Mouse (Mus musculus): ENCODE measurements around the gene Zfp719. TPM values are rescaled to one million over a fixed set of nuclear protein-coding genes. Genes with fewer than 3 reads are reported as not detected.

Gene Zfp719
- polyA plus RNA-seq, 1 experiment from 2014 or later = 2.2 TPM

- H3K4me2 ChIP-seq (ENCODE audit: low read depth, low read length) = no peak overlapping the region
- no peak overlapping the region for H3K9ac ChIP-seq (ENCODE audit: low read depth, low read length)
- H3K27me3 ChIP-seq (ENCODE audit: control insufficient read depth, insufficient read depth, low read depth, low read length) = no peaks in the 10 kb centered on the region
- no peaks in the 10 kb centered on the region for H3K4me1 ChIP-seq (ENCODE audit: control insufficient read depth, low read depth, low read length)
- 25% methylated on average over 4 of the region's 4 CpGs for whole genome bisulfite sequencing (ENCODE audit: insufficient replicate concordance)
- no peak overlapping the region for H3K4me3 ChIP-seq (ENCODE audit: low read depth, low read length)
- no peak for ATAC-seq (ENCODE audit: low read depth)
- no peak overlapping the region for H3K27ac ChIP-seq (ENCODE audit: low read length)
- H3K36me3 ChIP-seq (ENCODE audit: control insufficient read depth, insufficient read depth) = no peaks in the 10 kb centered on the region
- no peaks in the 10 kb centered on the region for H3K9me3 ChIP-seq (replicated peaks; ENCODE audit: control insufficient read depth, low read length)
These were observed 26.3 kb upstream of the Zfp719 start for GRCm38 (mm10) chr7:43553153-43553552.

- ATAC-seq (ENCODE audit: low read depth) = 0 out of 2 replicates have a peak, but pooled peaks have one; percentile 11
- Histone ChIP-seq H3K36me3 (ENCODE audit: control insufficient read depth, insufficient read depth) (no peaks in the 10 kb centered on the region), H3K27me3 (ENCODE audit: control insufficient read depth, insufficient read depth, low read depth, low read length) (no peaks in the 10 kb centered on the region), H3K4me3 (ENCODE audit: low read depth, low read length) (no peak overlapping the region), H3K9me3 (replicated peaks; ENCODE audit: control insufficient read depth, low read length) (no peaks in the 10 kb centered on the region), H3K9ac (ENCODE audit: low read depth, low read length) (no peak overlapping the region), H3K27ac (ENCODE audit: low read length) (no peak overlapping the region), H3K4me2 (ENCODE audit: low read depth, low read length) (no peak overlapping the region), H3K4me1 (ENCODE audit: control insufficient read depth, low read depth, low read length) (no peaks in the 10 kb centered on the region)
- WGBS (ENCODE audit: insufficient replicate concordance) = 13% methylated on average over 3 of the region's 3 CpGs
These were observed 24.9 kb upstream of the Zfp719 start for GRCm38 (mm10) chr7:43554550-43554949.

GRCm38 (mm10) chr7:43555351-43555750, 24.1 kb upstream of the Zfp719 start:
- no peaks in the 10 kb centered on the region for H3K27me3 ChIP-seq (ENCODE audit: control insufficient read depth, insufficient read depth, low read depth, low read length)
- H3K9ac ChIP-seq (ENCODE audit: low read depth, low read length) = no peak overlapping the region
- WGBS (ENCODE audit: insufficient replicate concordance) = 64% methylated on average over 5 of the region's 5 CpGs
- no peak overlapping the region for H3K4me2 ChIP-seq (ENCODE audit: low read depth, low read length)
- H3K9me3 ChIP-seq (replicated peaks; ENCODE audit: control insufficient read depth, low read length) = no peaks in the 10 kb centered on the region
- H3K27ac ChIP-seq (ENCODE audit: low read length) = no peak overlapping the region
- no peaks in the 10 kb centered on the region for H3K4me1 ChIP-seq (ENCODE audit: control insufficient read depth, low read depth, low read length)
- H3K36me3 ChIP-seq (ENCODE audit: control insufficient read depth, insufficient read depth) = no peaks in the 10 kb centered on the region
- no peak overlapping the region for H3K4me3 ChIP-seq (ENCODE audit: low read depth, low read length)
- ATAC-seq (ENCODE audit: low read depth) = no peak

- no peak overlapping the region for H3K4me2 ChIP-seq (ENCODE audit: low read depth, low read length)
- no peak for ATAC-seq (ENCODE audit: low read depth)
- no peak overlapping the region for H3K9ac ChIP-seq (ENCODE audit: low read depth, low read length)
- H3K36me3 ChIP-seq (ENCODE audit: control insufficient read depth, insufficient read depth) = no peaks in the 10 kb centered on the region
- H3K9me3 ChIP-seq (replicated peaks; ENCODE audit: control insufficient read depth, low read length) = no peaks in the 10 kb centered on the region
- WGBS (ENCODE audit: insufficient replicate concordance) = 58% methylated on average over 1 of the region's 1 CpGs
- H3K27ac ChIP-seq (ENCODE audit: low read length) = no peak overlapping the region
- no peaks in the 10 kb centered on the region for H3K27me3 ChIP-seq (ENCODE audit: control insufficient read depth, insufficient read depth, low read depth, low read length)
- H3K4me1 ChIP-seq (ENCODE audit: control insufficient read depth, low read depth, low read length) = no peaks in the 10 kb centered on the region
- no peak overlapping the region for H3K4me3 ChIP-seq (ENCODE audit: low read depth, low read length)
These were observed 22.5 kb upstream of the Zfp719 start for GRCm38 (mm10) chr7:43556901-43557300.

GRCm38 (mm10) chr7:43562006-43562633, 17.3 kb upstream of the Zfp719 start, which contains the start of gene Zfp658:
TSS of gene Zfp658 (plus strand) at chr7:43562256.
- ATAC-seq (ENCODE audit: low read depth) = peak; percentile 62
- Histone ChIP-seq H3K4me3 (ENCODE audit: low read depth, low read length) (peak within 1 kb of the TSS; percentile 65), H3K4me1 (ENCODE audit: control insufficient read depth, low read depth, low read length) (peaks cover 3% of the 10 kb centered on the region; the same call in 1 of the 2 replicates), H3K4me2 (ENCODE audit: low read depth, low read length) (peak within 1 kb of the TSS; percentile 74), H3K36me3 (ENCODE audit: control insufficient read depth, insufficient read depth) (no peaks in the 10 kb centered on the region), H3K27me3 (ENCODE audit: control insufficient read depth, insufficient read depth, low read depth, low read length) (no peaks in the 10 kb centered on the region), H3K27ac (ENCODE audit: low read length) (0 out of 2 replicates have a peak within 1 kb of the TSS, but pooled peaks have one; percentile 33), H3K9ac (ENCODE audit: low read depth, low read length) (peak within 1 kb of the TSS; percentile 40), H3K9me3 (replicated peaks; ENCODE audit: control insufficient read depth, low read length) (no peaks in the 10 kb centered on the region)
- WGBS (ENCODE audit: insufficient replicate concordance) = 0% methylated on average over 27 of the region's 27 CpGs

GRCm38 (mm10) chr7:43562651-43563070, 16.7 kb upstream of the Zfp719 start:
- Histone ChIP-seq H3K27me3 (ENCODE audit: control insufficient read depth, insufficient read depth, low read depth, low read length) (no peaks in the 10 kb centered on the region), H3K9me3 (replicated peaks; ENCODE audit: control insufficient read depth, low read length) (no peaks in the 10 kb centered on the region), H3K27ac (ENCODE audit: low read length) (0 out of 2 replicates have a peak overlapping the region, but pooled peaks have one; percentile 33), H3K36me3 (ENCODE audit: control insufficient read depth, insufficient read depth) (no peaks in the 10 kb centered on the region), H3K9ac (ENCODE audit: low read depth, low read length) (peak overlapping the region; percentile 40), H3K4me2 (ENCODE audit: low read depth, low read length) (peak overlapping the region; percentile 74), H3K4me3 (ENCODE audit: low read depth, low read length) (peak overlapping the region; percentile 65), H3K4me1 (ENCODE audit: control insufficient read depth, low read depth, low read length) (peaks cover 3% of the 10 kb centered on the region; the same call in 1 of the 2 replicates)
- no peak for ATAC-seq (ENCODE audit: low read depth)
- 1% methylated on average over 10 of the region's 10 CpGs for WGBS (ENCODE audit: insufficient replicate concordance)

- Histone ChIP-seq H3K27ac (ENCODE audit: low read length) (no peak overlapping the region), H3K9me3 (replicated peaks; ENCODE audit: control insufficient read depth, low read length) (no peaks in the 10 kb centered on the region), H3K27me3 (ENCODE audit: control insufficient read depth, insufficient read depth, low read depth, low read length) (no peaks in the 10 kb centered on the region), H3K4me1 (ENCODE audit: control insufficient read depth, low read depth, low read length) (peaks cover 3% of the 10 kb centered on the region; the same call in 1 of the 2 replicates), H3K9ac (ENCODE audit: low read depth, low read length) (no peak overlapping the region), H3K4me2 (ENCODE audit: low read depth, low read length) (peak overlapping the region; percentile 74), H3K36me3 (ENCODE audit: control insufficient read depth, insufficient read depth) (no peaks in the 10 kb centered on the region), H3K4me3 (ENCODE audit: low read depth, low read length) (no peak overlapping the region)
- no peak for ATAC-seq (ENCODE audit: low read depth)
- WGBS (ENCODE audit: insufficient replicate concordance) = 38% methylated on average over 6 of the region's 6 CpGs
These were observed 16.1 kb upstream of the Zfp719 start for GRCm38 (mm10) chr7:43563300-43563699.

GRCm38 (mm10) chr7:43571216-43571615, 8.2 kb upstream of the Zfp719 start:
- 53% methylated on average over 2 of the region's 2 CpGs for WGBS (ENCODE audit: insufficient replicate concordance)
- no peak for ATAC-seq (ENCODE audit: low read depth)

GRCm38 (mm10) chr7:43580526-43580925, 1.1 kb downstream of the Zfp719 start:
- peaks cover 6% of the 10 kb centered on the region for H3K36me3 ChIP-seq (ENCODE audit: control insufficient read depth, insufficient read depth)
- H3K9ac ChIP-seq (ENCODE audit: low read depth, low read length) = peak overlapping the region; percentile 71; the same call in 1 of the 2 replicates
- 76% methylated on average over 5 of the region's 5 CpGs for WGBS (ENCODE audit: insufficient replicate concordance)
- no peak overlapping the region for H3K27ac ChIP-seq (ENCODE audit: low read length)
- H3K4me2 ChIP-seq (ENCODE audit: low read depth, low read length) = peak overlapping the region; percentile 78
- peaks cover 7% of the 10 kb centered on the region for H3K4me1 ChIP-seq (ENCODE audit: control insufficient read depth, low read depth, low read length)
- no peaks in the 10 kb centered on the region for H3K9me3 ChIP-seq (replicated peaks; ENCODE audit: control insufficient read depth, low read length)
- H3K4me3 ChIP-seq (ENCODE audit: low read depth, low read length) = peak overlapping the region; percentile 76
- H3K27me3 ChIP-seq (ENCODE audit: control insufficient read depth, insufficient read depth, low read depth, low read length) = no peaks in the 10 kb centered on the region
- no peak for ATAC-seq (ENCODE audit: low read depth)

More at GRCm38 (mm10) chr7:43571216-43571615, 8.2 kb upstream of the Zfp719 start:
- Histone ChIP-seq H3K36me3 (ENCODE audit: control insufficient read depth, insufficient read depth) (peaks cover 2% of the 10 kb centered on the region), H3K9ac (ENCODE audit: low read depth, low read length) (no peak overlapping the region), H3K4me1 (ENCODE audit: control insufficient read depth, low read depth, low read length) (no peaks in the 10 kb centered on the region), H3K27me3 (ENCODE audit: control insufficient read depth, insufficient read depth, low read depth, low read length) (no peaks in the 10 kb centered on the region), H3K4me3 (ENCODE audit: low read depth, low read length) (no peak overlapping the region), H3K27ac (ENCODE audit: low read length) (no peak overlapping the region), H3K4me2 (ENCODE audit: low read depth, low read length) (no peak overlapping the region), H3K9me3 (replicated peaks; ENCODE audit: control insufficient read depth, low read length) (no peaks in the 10 kb centered on the region)
